Mouse (Mus musculus): ENCODE results near the gene Padi2. TPM values are rescaled to one million over a fixed set of nuclear protein-coding genes. Genes with fewer than 3 reads are reported as not detected.

Gene Padi2
- polyA plus RNA-seq, 1 experiment, result 2.4 TPM

GRCm38 (mm10) chr4:140963941-140964597 lies 57.9 kb downstream of the Padi2 start:
- TF ChIP-seq TAL1 (IDR thresholded peaks at IDR 0.05; ENCODE audit: low read length), result no peak
- no peak for TF ChIP-seq GATA1 (IDR thresholded peaks at IDR 0.05; ENCODE audit: low read length)
- Histone ChIP-seq H3K9me3 (ENCODE audit: control insufficient read depth, low read length) (no peaks in the 10 kb centered on the region), H3K4me3 (replicated peaks) (no peak overlapping the region), H3K27me3 (ENCODE audit: control insufficient read depth) (no peaks in the 10 kb centered on the region), H3K36me3 (ENCODE audit: control insufficient read depth) (peaks cover 27% of the 10 kb centered on the region), H3K4me1 (ENCODE audit: control insufficient read depth) (peaks cover 43% of the 10 kb centered on the region)

GRCm38 (mm10) chr4:140964620-140965019 lies 58.5 kb downstream of the Padi2 start:
- Histone ChIP-seq H3K4me3 (replicated peaks) (no peak overlapping the region), H3K36me3 (ENCODE audit: control insufficient read depth) (peaks cover 31% of the 10 kb centered on the region), H3K4me1 (ENCODE audit: control insufficient read depth) (peaks cover 43% of the 10 kb centered on the region), H3K27me3 (ENCODE audit: control insufficient read depth) (no peaks in the 10 kb centered on the region), H3K9me3 (ENCODE audit: control insufficient read depth, low read length) (no peaks in the 10 kb centered on the region)
- no peak for TF ChIP-seq GATA1 (IDR thresholded peaks at IDR 0.05; ENCODE audit: low read length)
- no peak for TF ChIP-seq TAL1 (IDR thresholded peaks at IDR 0.05; ENCODE audit: low read length)

DNA sequence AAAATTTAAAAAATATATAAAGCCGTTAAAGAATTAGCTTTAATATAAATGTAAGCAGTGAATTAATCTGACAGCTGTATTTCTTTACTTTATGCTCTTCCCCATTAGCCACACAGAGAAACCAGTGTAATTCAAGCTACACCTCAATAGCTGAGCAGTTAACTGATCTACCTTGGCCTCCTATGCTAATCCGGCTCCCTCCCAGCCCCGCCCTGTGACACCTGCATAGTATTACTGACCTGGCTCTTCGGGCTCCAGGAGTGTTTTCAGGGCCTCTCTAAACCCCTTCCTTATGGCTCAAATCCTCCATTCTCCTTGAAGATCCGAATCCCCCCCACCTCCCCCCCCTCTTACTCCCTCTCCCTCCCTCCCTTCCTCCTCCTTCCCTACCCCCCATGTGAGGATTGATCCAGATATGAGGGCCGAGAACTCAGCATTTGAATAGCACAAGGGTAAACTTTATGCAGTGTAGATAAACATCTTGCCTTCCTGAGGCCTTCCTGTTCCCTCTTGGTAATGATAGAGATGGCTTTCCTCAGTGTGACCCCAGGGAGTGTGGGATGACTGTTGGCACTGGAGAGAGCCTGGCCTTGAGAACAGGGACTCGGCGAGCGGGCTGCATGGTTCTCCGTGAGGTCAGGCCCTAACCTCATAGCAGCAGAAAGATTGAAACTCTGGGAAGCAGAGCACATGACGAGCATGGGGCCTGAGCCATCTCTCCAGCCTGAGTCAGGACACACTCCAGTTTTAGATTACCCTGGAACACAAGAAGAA lies 61.4 kb downstream of the Padi2 start:
- Histone ChIP-seq H3K4me1 (ENCODE audit: control insufficient read depth) (peaks cover 20% of the 10 kb centered on the region), H3K36me3 (ENCODE audit: control insufficient read depth) (peaks cover 57% of the 10 kb centered on the region), H3K4me3 (replicated peaks) (no peak overlapping the region), H3K27me3 (ENCODE audit: control insufficient read depth) (no peaks in the 10 kb centered on the region), H3K9me3 (ENCODE audit: control insufficient read depth, low read length) (no peaks in the 10 kb centered on the region)
- TF ChIP-seq TAL1 (IDR thresholded peaks at IDR 0.05; ENCODE audit: low read length), result no peak
- no peak for TF ChIP-seq GATA1 (IDR thresholded peaks at IDR 0.05; ENCODE audit: low read length)

- no peak for TF ChIP-seq GATA1 (IDR thresholded peaks at IDR 0.05; ENCODE audit: low read length)
- no peak for TF ChIP-seq TAL1 (IDR thresholded peaks at IDR 0.05; ENCODE audit: low read length)
- Histone ChIP-seq H3K4me1 (ENCODE audit: control insufficient read depth) (peaks cover 2% of the 10 kb centered on the region), H3K27me3 (ENCODE audit: control insufficient read depth) (no peaks in the 10 kb centered on the region), H3K9me3 (ENCODE audit: control insufficient read depth, low read length) (no peaks in the 10 kb centered on the region), H3K36me3 (ENCODE audit: control insufficient read depth) (peaks cover 84% of the 10 kb centered on the region), H3K4me3 (replicated peaks) (no peak overlapping the region)
These were observed 65.5 kb downstream of the Padi2 start for GRCm38 (mm10) chr4:140971691-140972090.

DNA sequence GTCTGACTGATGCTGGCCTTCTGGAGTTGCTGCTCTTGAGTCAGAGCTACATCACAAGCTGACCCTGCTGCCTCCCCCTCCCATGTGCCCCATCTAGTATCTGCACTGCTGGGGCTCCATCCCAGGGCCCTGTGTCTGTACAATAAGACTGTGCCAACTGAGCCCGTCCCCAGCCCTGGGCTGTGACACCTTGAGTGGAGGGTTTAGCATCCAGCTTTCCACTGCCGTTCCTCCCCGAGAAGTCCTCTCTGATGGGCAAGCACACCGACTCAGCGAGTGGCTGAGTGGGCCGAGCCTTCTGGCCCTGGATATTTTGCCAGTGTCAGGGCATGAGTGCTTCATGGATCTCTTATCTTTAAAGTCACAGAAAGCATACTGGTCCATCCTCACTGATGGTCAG lies 68.3 kb downstream of the Padi2 start:
- H3K36me3 ChIP-seq (ENCODE audit: control insufficient read depth), result peaks cover 91% of the 10 kb centered on the region
- H3K4me3 ChIP-seq (replicated peaks), result no peak overlapping the region
- H3K4me1 ChIP-seq (ENCODE audit: control insufficient read depth), result peaks cover 19% of the 10 kb centered on the region
- H3K9me3 ChIP-seq (ENCODE audit: control insufficient read depth, low read length), result no peaks in the 10 kb centered on the region
- no peak for TF ChIP-seq GATA1 (IDR thresholded peaks at IDR 0.05; ENCODE audit: low read length)
- TF ChIP-seq TAL1 (IDR thresholded peaks at IDR 0.05; ENCODE audit: low read length), result no peak
- H3K27me3 ChIP-seq (ENCODE audit: control insufficient read depth), result no peaks in the 10 kb centered on the region

DNA sequence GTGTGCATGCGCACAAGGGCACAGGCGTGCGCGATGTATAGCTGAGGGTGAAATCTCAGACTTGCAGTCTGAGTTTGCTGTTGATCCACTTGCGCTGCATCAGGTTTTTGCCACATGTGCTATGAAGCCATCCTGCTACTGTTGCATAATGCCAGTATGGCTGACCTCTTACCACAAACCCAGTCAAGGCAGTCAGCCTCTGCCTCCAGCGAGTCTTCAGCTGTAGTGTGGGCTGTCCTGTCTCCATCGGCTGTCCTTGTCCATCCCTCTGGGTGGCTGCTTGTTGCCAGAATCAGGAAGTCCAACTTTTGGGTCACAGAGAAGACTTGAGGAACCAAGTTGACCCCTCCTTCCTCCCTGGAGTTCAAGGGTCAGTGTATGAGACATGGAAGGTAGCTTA lies 69.2 kb downstream of the Padi2 start:
- peaks cover 19% of the 10 kb centered on the region for H3K4me1 ChIP-seq (ENCODE audit: control insufficient read depth)
- no peaks in the 10 kb centered on the region for H3K27me3 ChIP-seq (ENCODE audit: control insufficient read depth)
- peaks cover 90% of the 10 kb centered on the region for H3K36me3 ChIP-seq (ENCODE audit: control insufficient read depth)
- TF ChIP-seq TAL1 (IDR thresholded peaks at IDR 0.05; ENCODE audit: low read length) (no peak), GATA1 (IDR thresholded peaks at IDR 0.05; ENCODE audit: low read length) (no peak)
- no peak overlapping the region for H3K4me3 ChIP-seq (replicated peaks)
- H3K9me3 ChIP-seq (ENCODE audit: control insufficient read depth, low read length), result no peaks in the 10 kb centered on the region

DNA sequence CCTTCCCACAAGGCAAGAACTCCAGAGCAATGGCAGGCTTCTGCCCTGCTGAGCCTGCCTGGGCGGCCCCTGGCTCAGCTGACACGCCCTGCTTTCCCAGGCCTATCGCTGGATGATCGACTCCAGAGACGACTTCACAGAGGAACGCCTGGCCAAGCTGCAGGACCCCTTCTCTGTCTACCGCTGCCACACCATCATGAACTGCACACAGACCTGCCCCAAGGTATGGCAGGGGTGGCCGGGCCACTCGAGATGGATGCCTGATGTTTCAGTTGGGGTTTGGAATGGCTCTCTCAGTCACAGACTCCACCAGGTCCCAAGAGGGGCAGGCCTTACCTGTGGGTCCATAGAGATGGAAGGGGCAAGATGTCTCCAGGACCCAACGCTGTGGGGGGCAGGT lies 71.1 kb downstream of the Padi2 start:
- Histone ChIP-seq H3K27me3 (ENCODE audit: control insufficient read depth) (no peaks in the 10 kb centered on the region), H3K4me1 (ENCODE audit: control insufficient read depth) (peaks cover 19% of the 10 kb centered on the region), H3K36me3 (ENCODE audit: control insufficient read depth) (peaks cover 74% of the 10 kb centered on the region), H3K4me3 (replicated peaks) (no peak overlapping the region), H3K9me3 (ENCODE audit: control insufficient read depth, low read length) (peaks cover 6% of the 10 kb centered on the region)
- TF ChIP-seq GATA1 (IDR thresholded peaks at IDR 0.05; ENCODE audit: low read length) (no peak), TAL1 (IDR thresholded peaks at IDR 0.05; ENCODE audit: low read length) (no peak)

DNA sequence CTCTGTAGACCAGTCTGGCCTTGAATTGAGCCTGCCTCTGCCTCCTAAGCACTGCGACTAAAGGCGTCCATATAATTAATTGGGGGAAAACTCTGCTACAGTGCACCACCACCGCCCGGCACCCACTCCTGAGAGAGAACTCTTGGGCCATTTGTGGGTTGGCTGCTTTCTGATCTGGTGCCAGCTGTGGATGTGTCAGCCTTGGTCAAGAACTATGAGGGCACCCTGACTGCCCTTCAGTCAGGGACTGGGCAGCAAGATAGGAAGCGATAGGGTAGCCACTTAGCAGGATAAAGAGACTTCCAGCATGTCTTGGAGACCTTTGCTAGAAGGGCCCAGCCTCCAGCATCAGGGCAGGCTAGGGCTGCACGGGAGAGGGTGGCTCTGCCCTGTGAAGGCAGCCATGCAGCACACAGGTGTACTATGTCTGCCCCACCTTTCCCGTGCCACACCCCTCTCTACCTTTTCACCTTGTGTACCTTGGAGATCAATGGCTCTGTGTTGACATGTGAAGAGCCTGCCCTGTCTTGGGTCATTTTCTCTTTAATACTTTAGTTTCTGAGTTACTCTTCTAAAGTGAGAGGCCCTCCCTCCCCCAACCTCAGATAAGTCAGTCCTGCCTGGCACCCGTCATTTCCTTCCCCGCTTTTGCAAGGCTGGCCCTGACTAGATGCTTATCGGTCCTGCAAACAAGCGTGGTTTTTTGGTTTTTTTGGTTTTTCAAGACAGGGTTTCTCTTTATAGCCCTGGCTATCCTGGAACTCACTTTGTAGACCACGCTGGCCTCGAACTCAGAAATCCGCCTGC lies 71.9 kb downstream of the Padi2 start:
- peaks cover 20% of the 10 kb centered on the region for H3K4me1 ChIP-seq (ENCODE audit: control insufficient read depth)

GRCm38 (mm10) chr4:140981605-140982004 lies 75.5 kb downstream of the Padi2 start:
- Histone ChIP-seq H3K4me1 (ENCODE audit: control insufficient read depth) (peaks cover 31% of the 10 kb centered on the region), H3K9me3 (ENCODE audit: control insufficient read depth, low read length) (peaks cover 6% of the 10 kb centered on the region), H3K4me3 (replicated peaks) (no peak overlapping the region), H3K27me3 (ENCODE audit: control insufficient read depth) (no peaks in the 10 kb centered on the region), H3K36me3 (ENCODE audit: control insufficient read depth) (peaks cover 31% of the 10 kb centered on the region)
- TF ChIP-seq TAL1 (IDR thresholded peaks at IDR 0.05; ENCODE audit: low read length) (no peak), GATA1 (IDR thresholded peaks at IDR 0.05; ENCODE audit: low read length) (no peak)

More for the DNA sequence above, 71.9 kb downstream of the Padi2 start:
- Histone ChIP-seq H3K36me3 (ENCODE audit: control insufficient read depth) (peaks cover 65% of the 10 kb centered on the region), H3K27me3 (ENCODE audit: control insufficient read depth) (no peaks in the 10 kb centered on the region), H3K9me3 (ENCODE audit: control insufficient read depth, low read length) (peaks cover 6% of the 10 kb centered on the region), H3K4me3 (replicated peaks) (no peak overlapping the region)
- no peak for TF ChIP-seq TAL1 (IDR thresholded peaks at IDR 0.05; ENCODE audit: low read length)
- no peak for TF ChIP-seq GATA1 (IDR thresholded peaks at IDR 0.05; ENCODE audit: low read length)
